Mouse (Mus musculus): ENCODE data around the gene Scp2.
A peak's percentile ranks its signal among the peaks of the same experiment; 100 is the strongest.
"Not testable (repeated sequence)": the region's sequence is repeated elsewhere in the genome, so short reads cannot be mapped to it uniquely, and the experiment has no call there.

Gene Scp2

GRCm38 (mm10) chr4:108092741-108093397 is 51.9 kb downstream of the Scp2 start:
- DNase-seq, result no peak

- no peak for DNase-seq
Observed at GRCm38 (mm10) chr4:108083993-108084392, 60.8 kb downstream of the Scp2 start.

- no peak for DNase-seq
Observed at GRCm38 (mm10) chr4:108083032-108083735, 61.6 kb downstream of the Scp2 start.

- no peak for DNase-seq
Observed at GRCm38 (mm10) chr4:108082401-108082806, 62.4 kb downstream of the Scp2 start.

GRCm38 (mm10) chr4:108080876-108081275 is 63.9 kb downstream of the Scp2 start:
- no peak for DNase-seq

- no peak for DNase-seq
Observed at GRCm38 (mm10) chr4:108079762-108080161, 65.0 kb downstream of the Scp2 start.

- not testable (repeated sequence) for DNase-seq
Observed at GRCm38 (mm10) chr4:108079191-108079590, 65.6 kb downstream of the Scp2 start.

- DNase-seq, result no peak
Observed at GRCm38 (mm10) chr4:108077224-108077955, 67.4 kb downstream of the Scp2 start.

- DNase-seq, result no peak
Observed at GRCm38 (mm10) chr4:108074204-108074823, 70.5 kb downstream of the Scp2 start.

- DNase-seq, result no peak
Observed at GRCm38 (mm10) chr4:108072086-108072485, 72.7 kb downstream of the Scp2 start.

GRCm38 (mm10) chr4:108071235-108071901 is 73.4 kb downstream of the Scp2 start:
- DNase-seq, result peak; percentile 94

- DNase-seq, result no peak
Observed at GRCm38 (mm10) chr4:108070723-108071122, 74.1 kb downstream of the Scp2 start.

GRCm38 (mm10) chr4:108070286-108070685 is 74.5 kb downstream of the Scp2 start:
- no peak for DNase-seq

- DNase-seq, result no peak
Observed at GRCm38 (mm10) chr4:108068081-108068480, 76.7 kb downstream of the Scp2 start.

- DNase-seq, result no peak
Observed at GRCm38 (mm10) chr4:108067261-108067660, 77.5 kb downstream of the Scp2 start.

GRCm38 (mm10) chr4:108066569-108066968 is 78.2 kb downstream of the Scp2 start:
- DNase-seq, result no peak

- DNase-seq, result no peak
Observed at GRCm38 (mm10) chr4:108065176-108065844, 79.5 kb downstream of the Scp2 start.

GRCm38 (mm10) chr4:108063616-108064015 is 81.2 kb downstream of the Scp2 start:
- DNase-seq, result no peak

GRCm38 (mm10) chr4:108062524-108062923 is 82.3 kb downstream of the Scp2 start:
- DNase-seq, result no peak

GRCm38 (mm10) chr4:108060774-108061173 is 84.0 kb downstream of the Scp2 start:
- no peak for DNase-seq

- DNase-seq, result peak; percentile 45
Observed at GRCm38 (mm10) chr4:108059601-108060379, 85.0 kb downstream of the Scp2 start.

Data from right cerebral cortex, postnatal 25 days (tissue).